Mouse (Mus musculus) thymus, adult 2 months (tissue): ENCODE results near the gene Tufm.

Experiments
- CTCF ChIP-seq: fragments of 200-500 bp; IDR thresholded peaks from 2 replicates; pipeline ENCODE4 v1.5.1; 2012; ENCODE audit warnings: mild to moderate bottlenecking, control low read depth, low read length, moderate library complexity, borderline replicate concordance; ENCODE audit not compliant: control insufficient read depth, poor library complexity, insufficient read depth; ENCODE audit errors: extremely low read depth
- POLR2A ChIP-seq: fragments of 200-500 bp; IDR thresholded peaks from 2 replicates; pipeline ENCODE4 v1.6.1; 2012; ENCODE audit warnings: mild to moderate bottlenecking, low read length, control low read depth, moderate library complexity; ENCODE audit not compliant: control insufficient read depth, poor library complexity, insufficient read depth; ENCODE audit errors: extremely low read depth

DNA sequence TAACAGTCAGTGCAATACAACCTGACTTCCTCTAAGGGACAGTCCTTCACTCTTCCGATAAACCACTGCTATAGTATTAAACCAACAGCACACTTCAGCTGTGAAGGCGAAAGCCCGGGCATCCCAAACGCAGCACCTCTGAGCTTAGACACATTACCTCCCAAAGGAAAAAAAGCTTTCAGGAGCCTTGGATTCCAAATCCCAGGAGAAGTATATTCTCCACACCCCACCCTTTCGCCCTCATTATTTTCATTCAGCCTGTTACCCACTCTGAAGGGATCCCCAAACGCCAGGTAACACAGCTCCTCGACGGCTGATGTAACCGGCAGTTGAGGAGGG, 14.5 kb downstream of the Tufm start:
- no peak for TF ChIP-seq CTCF
- no peak for TF ChIP-seq POLR2A
